In genomic region chr9:107699376-107699980, GRCm38 (mm10) we compare ENCODE assay signal across 9 mouse cellular contexts. TPM values are rescaled to one million over a fixed set of nuclear protein-coding genes. Genes with fewer than 3 reads are reported as not detected.
DNase-seq lines count a peak whose midpoint lies in the region; ATAC-seq and TF ChIP-seq lines count a peak whose summit lies in the region.
"Had no signal": no experiment of that assay in that cellular context is flagged by ENCODE, and none has a peak within 500 bp of the region (broad histone marks: within the 10 kb centered on the region; RNA-seq: fewer than 3 reads in every experiment).

No protein-coding gene starts in this region.

- TF ChIP-seq POLR2A in spleen, adult 2 months (IDR thresholded peaks at IDR 0.05; ENCODE audit: low read depth, low read length) = no peak

- no peaks in the 10 kb centered on the region for H3K9me3 ChIP-seq in hindbrain, embryonic 13.5 days
- no peaks in the 10 kb centered on the region for H3K9me3 ChIP-seq in lung, postnatal 0 days (ENCODE audit: low read length)

- no peak for DNase-seq in spleen, adult 2 months (ENCODE audit: low read depth in 1 of 2, low spot score in 2 of 2)
- DNase-seq in spleen, adult 18-20 months = no peak
- DNase-seq in lung, postnatal 0 days (ENCODE audit: low spot score) = no peak
- DNase-seq in thymus, adult 18-20 months = no peak
- DNase-seq in left cerebral cortex, postnatal 14 days (ENCODE audit: low spot score in 2 of 2) = no peak
- no peak for DNase-seq in frontal cortex, postnatal 25 days (ENCODE audit: low spot score in 2 of 2)
- DNase-seq in right cerebral cortex, postnatal 25 days = no peak

- ATAC-seq in hindbrain, embryonic 13.5 days (ENCODE audit: low FRiP score) = no peak
- no peak for ATAC-seq in lung, postnatal 0 days

- peak overlapping the region; percentile 58 for H3K9ac ChIP-seq in hindbrain, embryonic 13.5 days
- 0 out of 2 replicates have a peak overlapping the region, but pooled peaks have one; percentile 6 for H3K9ac ChIP-seq in lung, postnatal 0 days (replicated peaks; ENCODE audit: low read depth)
- H3K9ac ChIP-seq: liver, embryonic 14.5 days had no signal

- H3K4me2 ChIP-seq in hindbrain, embryonic 13.5 days = peak overlapping the region; percentile 30
- H3K4me2 ChIP-seq in lung, postnatal 0 days (replicated peaks; ENCODE audit: low read depth, low read length) = 0 out of 2 replicates have a peak overlapping the region, but pooled peaks have one; percentile 6

- intact Hi-C loops in left cerebral cortex, postnatal 14 days (cut with DNase I) = no loop called here

- no peak for TF ChIP-seq CTCF in spleen, adult 2 months (IDR thresholded peaks at IDR 0.05; ENCODE audit: extremely low read depth, insufficient read depth, insufficient read length, insufficient replicate concordance)
- TF ChIP-seq CTCF in lung, postnatal 0 days (IDR thresholded peaks at IDR 0.05) = peak; percentile 16; the same call in 1 of the 2 replicates

- WGBS in spleen, adult 2 months = 70% methylated on average over 9 of the region's 9 CpGs
- WGBS in hindbrain, embryonic 13.5 days = 5% methylated on average over 9 of the region's 9 CpGs
- WGBS in lung, postnatal 0 days = 13% methylated on average over 9 of the region's 9 CpGs

- peak overlapping the region; percentile 18; the same call in 1 of the 2 replicates for H3K27ac ChIP-seq in spleen, adult 2 months (ENCODE audit: insufficient read depth, low read length)
- peak overlapping the region; percentile 55 for H3K27ac ChIP-seq in hindbrain, embryonic 13.5 days
- H3K27ac ChIP-seq in lung, postnatal 0 days (ENCODE audit: low read length) = peak overlapping the region; percentile 87
- H3K27ac ChIP-seq: liver, embryonic 14.5 days had no signal

- no peak overlapping the region for H3K4me3 ChIP-seq in spleen, adult 2 months (ENCODE audit: extremely low read depth, insufficient read depth, insufficient read length)
- H3K4me3 ChIP-seq in hindbrain, embryonic 13.5 days = no peak overlapping the region
- H3K4me3 ChIP-seq in lung, postnatal 0 days (ENCODE audit: low read depth, low read length) = no peak overlapping the region

- H3K36me3 ChIP-seq in spleen, adult 2 months (ENCODE audit: control insufficient read depth, insufficient read depth, low read length) = no peaks in the 10 kb centered on the region
- H3K36me3 ChIP-seq in hindbrain, embryonic 13.5 days = peaks cover 28% of the 10 kb centered on the region
- H3K36me3 ChIP-seq in lung, postnatal 0 days (ENCODE audit: insufficient read depth, low read length) = no peaks in the 10 kb centered on the region

- no peaks in the 10 kb centered on the region for H3K27me3 ChIP-seq in spleen, adult 2 months (ENCODE audit: control insufficient read depth, insufficient read depth, low read length)
- no peaks in the 10 kb centered on the region for H3K27me3 ChIP-seq in hindbrain, embryonic 13.5 days
- H3K27me3 ChIP-seq in lung, postnatal 0 days (replicated peaks; ENCODE audit: insufficient read depth, low read length) = no peaks in the 10 kb centered on the region

- no peak for TF ChIP-seq EP300 in lung, postnatal 0 days (IDR thresholded peaks at IDR 0.05)

- H3K4me1 ChIP-seq in spleen, adult 2 months (ENCODE audit: control insufficient read depth, insufficient read depth, insufficient read length) = no peaks in the 10 kb centered on the region
- H3K4me1 ChIP-seq in hindbrain, embryonic 13.5 days (replicated peaks) = peaks cover 97% of the 10 kb centered on the region
- H3K4me1 ChIP-seq in lung, postnatal 0 days (ENCODE audit: insufficient read depth, low read depth, low read length) = peaks cover 79% of the 10 kb centered on the region

RNA-seq across cellular contexts. Expression of gene Sema3f, which starts 10.8 kb away (rescaled TPM):
- polyA plus RNA-seq in spleen, adult 2 months (2012; rRNA removed) = 61.1 and 61.6 TPM in 2 replicates
- 16.4 and 17.0 TPM in 2 replicates for polyA plus RNA-seq in hindbrain, embryonic 13.5 days (2015; fragmentation: Nextera tagmentation; extraction: Ambion mirVana)
- polyA plus RNA-seq in lung, postnatal 0 days (2015; fragmentation: Nextera tagmentation; extraction: Ambion mirVana) = 23.4 and 24.9 TPM in 2 replicates
- 10 to 100 TPM; 11.7 to 16.2 TPM for total RNA-seq in left cerebral cortex, postnatal 14 days (2021)

RNA-seq across cellular contexts. Expression of gene Gnat1, which starts 20.0 kb away (rescaled TPM):
- not detected in 2 replicates for polyA plus RNA-seq in spleen, adult 2 months (2012; rRNA removed)
- polyA plus RNA-seq in hindbrain, embryonic 13.5 days (2015; fragmentation: Nextera tagmentation; extraction: Ambion mirVana) = 1.8 TPM in 2 replicates
- 0.23 and 0.30 TPM in 2 replicates for polyA plus RNA-seq in lung, postnatal 0 days (2015; fragmentation: Nextera tagmentation; extraction: Ambion mirVana)
- total RNA-seq in left cerebral cortex, postnatal 14 days (2021) = under 1 TPM; 0.42 to 0.66 TPM

RNA-seq across cellular contexts. Expression of gene Slc38a3, which starts 30.1 kb away (rescaled TPM):
- polyA plus RNA-seq in spleen, adult 2 months (2012; rRNA removed) = 10.6 and 13.9 TPM in 2 replicates
- 25.3 and 26.2 TPM in 2 replicates for polyA plus RNA-seq in hindbrain, embryonic 13.5 days (2015; fragmentation: Nextera tagmentation; extraction: Ambion mirVana)
- 0.51 and 0.81 TPM in 2 replicates for polyA plus RNA-seq in lung, postnatal 0 days (2015; fragmentation: Nextera tagmentation; extraction: Ambion mirVana)
- total RNA-seq in left cerebral cortex, postnatal 14 days (2021) = 10 to 100 TPM; 79.5 to 87.1 TPM

Comparison
In these comparisons a context has a peak if more than half of its experiments do, and no peak if none do; other contexts are left out.
1. H3K27ac ChIP-seq: peak in every context shown above with its lines; median percentile 87 in lung, postnatal 0 days; 55 in hindbrain, embryonic 13.5 days; 18 in spleen, adult 2 months.